In the genomic region with DNA sequence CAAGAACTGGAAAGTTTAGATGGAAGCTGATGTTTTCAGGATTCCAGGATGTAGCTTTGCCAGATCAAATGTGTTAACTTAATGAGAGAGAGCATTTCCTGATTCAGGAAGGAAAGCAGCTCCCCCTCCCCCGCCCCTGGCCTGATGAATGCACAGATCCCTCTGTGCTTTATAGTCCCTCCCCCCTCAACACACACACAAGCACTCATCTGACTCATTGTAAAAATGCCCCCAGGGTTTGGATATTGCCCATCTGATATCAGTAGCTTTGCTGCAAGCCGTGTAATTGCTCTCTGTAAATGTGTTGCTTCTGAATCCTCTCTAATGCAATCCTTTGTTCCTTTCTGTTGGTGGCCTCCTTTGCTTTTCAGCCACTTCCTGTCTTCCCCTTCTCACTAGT, we compare ENCODE assay signal across 11 mouse cellular contexts.
DNase-seq lines count a peak whose midpoint lies in the region; ATAC-seq and TF ChIP-seq lines count a peak whose summit lies in the region.
"Had no signal": no experiment of that assay in that cellular context is flagged by ENCODE, and none has a peak within 500 bp of the region (broad histone marks: within the 10 kb centered on the region; RNA-seq: fewer than 3 reads in every experiment).

No protein-coding gene starts in this region.

- no peaks in the 10 kb centered on the region for H3K9me3 ChIP-seq in lung, embryonic 14.5 days (ENCODE audit: low read depth, low read length)
- no peaks in the 10 kb centered on the region for H3K9me3 ChIP-seq in forebrain, embryonic 12.5 days
- H3K9me3 ChIP-seq in limb, embryonic 10.5 days (replicated peaks), result no peaks in the 10 kb centered on the region
- no peaks in the 10 kb centered on the region for H3K9me3 ChIP-seq in stomach, postnatal 0 days (ENCODE audit: control insufficient read depth, low read length)
- H3K9me3 ChIP-seq: liver, embryonic 15.5 days had no signal

- peak; percentile 9 for DNase-seq in lung, embryonic 14.5 days
- DNase-seq in lung, adult 18-20 months, result no peak
- DNase-seq in limb, embryonic 10.5 days (ENCODE audit: low spot score), result peak; percentile 42
- DNase-seq in retina, postnatal 1 day, result peak; percentile 63
- DNase-seq in layer of hippocampus, adult 11-12 months (ENCODE audit: low spot score), result no peak
- DNase-seq in stomach, postnatal 0 days (ENCODE audit: low spot score), result no peak
- DNase-seq: adrenal gland, adult 8-10 months; heart, postnatal 4 days had no signal

- H3K27me3 ChIP-seq in lung, embryonic 14.5 days (ENCODE audit: insufficient read depth, low read length), result no peaks in the 10 kb centered on the region
- H3K27me3 ChIP-seq in forebrain, embryonic 12.5 days, result no peaks in the 10 kb centered on the region
- no peaks in the 10 kb centered on the region for H3K27me3 ChIP-seq in limb, embryonic 10.5 days (ENCODE audit: low read depth, poor library complexity, severe bottlenecking)
- no peaks in the 10 kb centered on the region for H3K27me3 ChIP-seq in stomach, postnatal 0 days (ENCODE audit: control insufficient read depth, insufficient read depth, low read length)
- H3K27me3 ChIP-seq: liver, embryonic 15.5 days had no signal

- no peaks in the 10 kb centered on the region for H3K36me3 ChIP-seq in lung, embryonic 14.5 days (ENCODE audit: insufficient read depth)
- no peaks in the 10 kb centered on the region for H3K36me3 ChIP-seq in forebrain, embryonic 12.5 days (replicated peaks)
- no peaks in the 10 kb centered on the region for H3K36me3 ChIP-seq in limb, embryonic 10.5 days
- H3K36me3 ChIP-seq in stomach, postnatal 0 days (ENCODE audit: control insufficient read depth, insufficient read depth, low read length), result no peaks in the 10 kb centered on the region
- H3K36me3 ChIP-seq: liver, embryonic 15.5 days had no signal

- TF ChIP-seq EP300 in stomach, postnatal 0 days (optimal IDR thresholded peaks at IDR 0.05), result no peak

- H3K4me1 ChIP-seq in lung, embryonic 14.5 days (ENCODE audit: insufficient read depth), result no peaks in the 10 kb centered on the region
- H3K4me1 ChIP-seq in forebrain, embryonic 12.5 days, result peaks cover 7% of the 10 kb centered on the region
- peaks cover 11% of the 10 kb centered on the region for H3K4me1 ChIP-seq in limb, embryonic 10.5 days
- no peaks in the 10 kb centered on the region for H3K4me1 ChIP-seq in stomach, postnatal 0 days (replicated peaks; ENCODE audit: control insufficient read depth, insufficient read depth)
- H3K4me1 ChIP-seq: liver, embryonic 15.5 days had no signal

- TF ChIP-seq CTCF in lung, embryonic 14.5 days (IDR thresholded peaks at IDR 0.05; ENCODE audit: low read depth), result no peak
- no peak for TF ChIP-seq CTCF in stomach, postnatal 0 days (IDR thresholded peaks at IDR 0.05; ENCODE audit: low read depth)

- peak; percentile 60; the same call in 1 of the 2 replicates for ATAC-seq in lung, embryonic 14.5 days (ENCODE audit: insufficient read depth)
- ATAC-seq in forebrain, embryonic 12.5 days (ENCODE audit: low FRiP score), result peak; percentile 77
- no peak for ATAC-seq in megakaryocyte progenitor cell, adult 5-6 weeks (replicated peaks; ENCODE audit: poor library complexity)
- ATAC-seq in stomach, postnatal 0 days (ENCODE audit: low FRiP score, low TSS enrichment), result no peak

- no peak overlapping the region for H3K4me2 ChIP-seq in lung, embryonic 14.5 days
- no peak overlapping the region for H3K4me2 ChIP-seq in forebrain, embryonic 12.5 days
- no peak overlapping the region for H3K4me2 ChIP-seq in stomach, postnatal 0 days (replicated peaks; ENCODE audit: low read depth)
- H3K4me2 ChIP-seq: liver, embryonic 15.5 days had no signal

- 48% methylated on average over 2 of the region's 2 CpGs for WGBS in lung, embryonic 14.5 days
- WGBS in forebrain, embryonic 12.5 days, result 47% methylated on average over 2 of the region's 2 CpGs
- WGBS in limb, embryonic 10.5 days, result 44% methylated on average over 2 of the region's 2 CpGs
- WGBS in stomach, postnatal 0 days, result 62% methylated on average over 2 of the region's 2 CpGs

- no peak overlapping the region for H3K9ac ChIP-seq in lung, embryonic 14.5 days
- no peak overlapping the region for H3K9ac ChIP-seq in forebrain, embryonic 12.5 days
- no peak overlapping the region for H3K9ac ChIP-seq in stomach, postnatal 0 days (ENCODE audit: low read length)
- H3K9ac ChIP-seq: liver, embryonic 15.5 days had no signal

- H3K4me3 ChIP-seq in lung, embryonic 14.5 days (ENCODE audit: low read depth, low read length), result no peak overlapping the region
- no peak overlapping the region for H3K4me3 ChIP-seq in forebrain, embryonic 12.5 days (replicated peaks)
- H3K4me3 ChIP-seq in limb, embryonic 10.5 days, result no peak overlapping the region
- no peak overlapping the region for H3K4me3 ChIP-seq in stomach, postnatal 0 days (ENCODE audit: low read depth, low read length)
- H3K4me3 ChIP-seq: liver, embryonic 15.5 days had no signal

- no peak overlapping the region for H3K27ac ChIP-seq in lung, embryonic 14.5 days (ENCODE audit: low read depth)
- H3K27ac ChIP-seq in forebrain, embryonic 12.5 days, result no peak overlapping the region
- 0 out of 2 replicates have a peak overlapping the region, but pooled peaks have one; percentile 42 for H3K27ac ChIP-seq in limb, embryonic 10.5 days
- H3K27ac ChIP-seq in stomach, postnatal 0 days (replicated peaks), result no peak overlapping the region
- H3K27ac ChIP-seq: liver, embryonic 15.5 days had no signal

Comparison
In these comparisons a context has a peak if more than half of its experiments do, and no peak if none do; other contexts are left out.
1. DNase-seq: peak in lung, embryonic 14.5 days (single experiment), limb, embryonic 10.5 days (single experiment) and retina, postnatal 1 day (single experiment); none in lung, adult 18-20 months (0 of 2), layer of hippocampus, adult 11-12 months (single experiment) and stomach, postnatal 0 days (single experiment).
2. ATAC-seq: peak in lung, embryonic 14.5 days (single experiment) and forebrain, embryonic 12.5 days (single experiment); none in megakaryocyte progenitor cell, adult 5-6 weeks (single experiment) and stomach, postnatal 0 days (single experiment).